Mouse (Mus musculus) MN1 (cell line): Measurements from ENCODE around the gene Dock2.

Experiments used
- DNase-seq: peaks from one replicate; pipeline ENCODE4 v3.0.0-alpha.2; 2016; ENCODE audit warnings: low spot score

Dock2 gene

DNA sequence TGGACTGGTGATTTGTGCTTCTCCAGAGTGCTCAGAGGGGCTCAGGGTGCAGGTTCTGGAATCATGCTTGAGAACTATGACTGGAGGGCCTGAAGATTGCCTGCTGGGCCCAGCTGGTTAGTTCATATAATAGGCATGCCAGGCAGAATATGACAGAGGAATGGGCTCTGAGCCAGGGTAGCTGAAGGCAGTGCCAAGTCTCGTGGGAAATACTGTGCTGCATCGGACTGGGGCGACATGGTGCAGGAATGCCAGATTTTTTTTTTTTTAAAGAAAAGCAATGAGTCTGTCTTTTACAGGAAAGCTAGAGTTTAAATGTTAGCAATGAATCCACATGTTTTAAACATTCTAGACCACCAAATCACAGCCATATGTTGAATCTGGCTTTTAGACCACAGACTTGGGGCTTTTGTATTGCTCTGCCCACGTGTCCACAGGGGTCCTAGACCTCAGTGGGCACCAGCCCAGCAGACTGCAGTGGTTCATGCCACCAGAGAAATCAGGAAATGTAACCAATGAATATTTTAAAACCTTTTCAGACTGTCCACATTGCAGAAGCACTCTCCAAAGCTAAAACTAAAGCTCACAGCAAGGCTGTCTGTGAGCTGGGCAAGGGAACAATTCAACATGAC lies 435.3 kb downstream of the Dock2 start:
- DNase-seq, result peak; percentile 85

DNA sequence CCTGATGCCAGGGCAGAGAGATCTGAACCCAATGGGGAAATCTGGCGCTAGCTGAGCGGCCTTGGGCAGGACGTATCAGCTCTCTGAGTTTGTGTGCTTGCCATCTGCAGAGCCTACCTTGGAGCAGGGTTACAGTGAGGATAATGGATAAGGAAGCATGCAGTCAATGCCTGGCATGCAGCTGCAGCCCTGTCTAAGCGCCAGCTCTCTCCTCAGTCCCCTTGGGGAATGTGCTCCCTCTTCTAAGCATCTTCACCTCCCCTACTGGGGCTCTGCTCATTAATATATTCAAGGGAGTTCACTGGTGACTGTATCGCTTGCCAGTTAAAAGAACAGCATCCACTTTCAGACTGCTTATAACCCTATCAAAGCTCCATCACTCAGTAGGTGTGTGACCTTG lies 439.4 kb downstream of the Dock2 start:
- peak; percentile 69 for DNase-seq

DNA sequence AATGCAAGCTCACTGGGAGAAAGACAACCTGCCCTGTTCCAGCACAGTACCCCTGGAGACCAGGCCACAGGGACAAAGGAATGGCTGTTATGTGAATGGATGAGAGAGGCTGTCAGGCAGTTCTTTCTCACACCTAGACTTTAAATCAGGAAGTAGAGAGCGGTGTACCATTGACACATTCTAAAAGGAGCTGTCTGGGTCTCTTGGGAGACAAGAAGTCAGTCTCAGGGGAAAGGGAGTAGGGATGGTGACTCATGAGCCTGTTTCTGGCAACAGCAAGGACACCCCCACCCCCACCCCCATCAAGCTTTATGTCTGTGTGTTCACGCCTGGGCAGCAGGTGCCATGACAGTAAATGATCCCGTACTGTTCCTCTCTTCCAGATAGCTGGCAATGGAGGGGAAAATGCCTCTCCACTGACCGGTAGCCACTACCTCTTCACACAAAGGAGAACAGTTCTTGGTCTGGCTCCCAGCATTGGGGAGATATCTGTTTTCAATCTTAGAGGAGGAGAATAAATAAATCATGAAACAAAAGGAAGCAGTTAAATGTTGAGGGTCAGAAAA lies 439.9 kb downstream of the Dock2 start:
- DNase-seq, result peak; percentile 70

DNA sequence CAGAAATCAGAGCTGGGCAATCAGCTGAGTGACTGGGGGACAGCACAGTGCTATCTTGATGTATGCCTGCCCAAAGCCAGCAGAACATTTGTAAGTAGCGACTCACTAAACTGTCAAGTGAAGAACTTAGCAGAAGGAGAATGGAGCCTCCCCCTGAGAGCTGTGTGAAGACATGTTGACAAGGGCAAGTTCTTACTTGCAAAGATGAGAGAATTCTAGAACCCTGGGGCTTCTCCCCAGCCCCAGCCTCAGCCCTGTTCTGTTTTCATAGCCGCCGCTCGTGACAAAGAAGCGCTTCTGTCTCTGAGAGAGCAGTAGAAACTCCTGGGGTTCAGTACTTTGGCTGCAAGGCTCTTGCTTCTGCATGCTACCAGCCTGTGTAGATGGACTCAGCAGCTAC lies 444.0 kb downstream of the Dock2 start:
- no peak for DNase-seq

DNA sequence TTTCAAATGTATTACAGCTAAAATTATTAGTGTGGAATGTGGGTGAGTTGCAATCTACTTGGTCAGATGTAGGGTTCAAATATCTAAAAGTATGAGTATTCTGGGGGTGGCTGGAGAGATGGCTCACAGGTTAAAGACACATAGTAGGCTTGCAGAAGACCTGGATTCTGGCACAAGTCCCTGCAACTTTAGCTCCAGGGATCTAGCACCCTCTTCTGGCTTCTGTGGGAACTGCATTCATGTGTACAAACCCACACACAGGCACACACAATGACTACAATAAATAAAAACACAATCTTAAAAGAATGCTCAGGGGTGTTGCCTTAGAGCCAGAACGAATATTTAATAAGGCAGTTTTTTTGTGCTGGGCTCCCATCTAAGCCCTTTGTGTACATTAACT lies 445.8 kb downstream of the Dock2 start:
- DNase-seq, result no peak

DNA sequence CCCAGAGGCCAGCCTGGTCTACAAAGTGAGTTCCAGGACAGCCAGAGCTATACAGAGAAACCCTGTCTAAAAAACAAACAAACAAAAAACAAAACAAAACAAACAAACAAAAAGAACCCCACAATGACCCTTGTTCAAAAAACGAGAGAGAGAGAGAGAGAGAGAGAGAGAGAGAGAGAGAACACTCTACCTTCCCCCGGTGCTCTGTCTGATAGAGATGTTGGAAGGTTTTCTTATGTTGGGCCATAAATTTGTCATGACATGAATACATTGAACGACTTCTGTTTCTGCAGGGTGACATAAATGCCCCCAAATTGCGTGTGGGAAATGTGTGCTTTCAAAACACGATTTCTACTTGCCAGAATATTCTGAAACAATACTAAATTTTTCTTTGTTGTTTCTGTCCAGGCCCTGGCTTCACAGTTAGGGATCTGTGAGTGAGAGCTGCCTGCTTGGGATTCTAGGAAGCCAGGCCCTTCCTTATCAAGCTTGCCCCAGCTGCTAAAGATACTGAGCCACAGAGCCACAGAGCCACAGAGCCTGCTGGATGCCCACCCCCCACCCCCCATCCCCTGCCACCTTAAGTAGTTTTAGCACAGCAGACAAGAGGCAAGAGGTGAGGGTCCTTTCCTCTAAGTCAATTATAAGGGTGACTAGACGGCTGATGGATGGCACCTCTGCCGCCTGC lies 451.2 kb downstream of the Dock2 start:
- no peak for DNase-seq

DNA sequence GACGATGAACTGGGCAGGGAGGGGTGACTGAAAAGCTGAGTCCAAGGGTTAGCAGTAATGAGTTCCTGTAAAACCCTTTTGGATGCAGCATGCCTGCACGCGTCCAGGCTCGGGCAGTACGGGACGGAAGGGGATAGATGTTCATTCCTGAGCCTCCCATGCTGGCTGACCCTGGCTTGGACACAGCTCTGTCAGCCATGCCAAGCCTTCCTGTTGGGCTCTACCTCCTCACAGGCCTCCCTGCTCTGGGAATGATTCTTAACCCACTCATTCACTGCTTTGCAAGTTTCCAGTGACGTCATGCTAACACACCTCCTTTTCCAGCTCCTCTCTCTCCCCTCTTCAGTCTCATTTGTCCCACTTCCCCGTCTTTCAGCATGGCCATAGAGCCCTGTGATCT lies 460.0 kb downstream of the Dock2 start:
- no peak for DNase-seq

DNA sequence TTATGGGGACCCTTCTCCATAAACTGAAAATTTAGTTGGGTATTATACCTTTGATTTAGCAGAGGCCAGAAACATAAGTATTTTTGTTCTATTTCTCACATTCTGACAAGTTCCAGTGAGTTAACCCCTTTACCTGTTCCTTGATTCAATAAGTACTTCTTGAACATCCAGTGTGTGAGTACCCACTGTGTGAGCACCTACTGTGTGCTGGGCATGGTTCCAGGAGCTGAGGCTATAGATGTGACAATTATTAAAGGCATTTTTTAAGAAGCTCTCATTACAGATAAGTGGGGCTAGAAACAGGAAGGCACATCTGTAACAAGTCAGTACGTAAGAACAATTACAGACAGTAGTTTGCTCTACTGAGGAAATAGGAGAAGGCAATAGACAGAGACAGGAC lies 464.4 kb downstream of the Dock2 start:
- no peak for DNase-seq

DNA sequence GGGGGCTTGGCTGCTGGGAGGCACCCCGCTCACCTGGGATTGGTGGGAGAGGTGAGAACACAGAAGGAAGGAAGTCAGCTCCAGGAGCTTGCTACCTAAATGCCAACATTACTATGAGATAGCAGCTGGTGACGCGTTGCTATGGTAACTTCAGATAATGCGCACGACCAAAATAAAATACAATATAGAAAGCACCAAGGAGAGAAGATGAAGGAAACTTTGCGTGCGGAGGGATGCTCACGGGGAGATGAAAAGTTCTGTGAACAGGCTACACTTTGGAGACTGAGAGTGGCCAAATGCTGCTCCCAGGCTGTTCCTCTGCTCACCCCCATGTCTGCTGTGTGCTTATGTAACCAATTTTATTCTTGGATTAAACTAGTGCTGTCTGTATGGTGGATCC lies 466.7 kb downstream of the Dock2 start:
- DNase-seq, result no peak

DNA sequence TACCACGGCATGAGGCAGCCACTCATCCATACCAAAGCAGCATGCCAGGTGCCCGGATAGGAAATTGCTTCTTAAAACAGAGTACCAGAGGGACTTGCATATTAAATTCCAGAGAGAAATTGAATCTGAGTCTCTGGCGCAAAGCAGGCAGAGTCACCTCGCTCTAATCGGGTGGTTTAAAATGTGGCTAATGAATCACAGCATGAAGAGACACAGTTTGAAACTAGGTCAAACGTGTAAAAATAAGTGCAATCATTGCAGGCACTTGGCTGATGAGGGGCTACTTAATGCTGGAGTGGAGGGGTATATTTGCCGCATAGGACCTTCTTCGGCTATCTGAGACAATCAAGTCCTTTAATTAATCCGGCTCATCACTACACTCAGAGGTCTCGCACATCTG lies 467.5 kb downstream of the Dock2 start:
- peak; percentile 39 for DNase-seq

DNA sequence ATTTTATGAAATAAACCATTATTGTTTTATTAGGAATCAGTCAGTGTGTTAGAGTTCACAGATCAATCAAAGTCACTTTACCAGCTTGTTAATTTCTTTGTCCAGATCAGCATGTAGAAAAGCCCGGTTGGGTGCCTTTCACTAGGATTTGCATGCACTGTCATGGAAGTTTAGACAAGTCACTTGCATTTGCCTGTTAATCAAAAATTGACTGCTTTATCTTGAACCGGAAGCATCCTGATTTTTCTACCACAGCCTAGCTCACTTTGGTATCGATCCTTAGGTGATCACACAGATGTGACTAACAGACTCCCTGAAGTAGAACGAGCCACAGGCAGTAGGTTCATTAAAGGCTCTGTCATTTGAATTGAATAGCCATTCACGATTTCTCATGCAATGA lies 468.3 kb downstream of the Dock2 start:
- no peak for DNase-seq

DNA sequence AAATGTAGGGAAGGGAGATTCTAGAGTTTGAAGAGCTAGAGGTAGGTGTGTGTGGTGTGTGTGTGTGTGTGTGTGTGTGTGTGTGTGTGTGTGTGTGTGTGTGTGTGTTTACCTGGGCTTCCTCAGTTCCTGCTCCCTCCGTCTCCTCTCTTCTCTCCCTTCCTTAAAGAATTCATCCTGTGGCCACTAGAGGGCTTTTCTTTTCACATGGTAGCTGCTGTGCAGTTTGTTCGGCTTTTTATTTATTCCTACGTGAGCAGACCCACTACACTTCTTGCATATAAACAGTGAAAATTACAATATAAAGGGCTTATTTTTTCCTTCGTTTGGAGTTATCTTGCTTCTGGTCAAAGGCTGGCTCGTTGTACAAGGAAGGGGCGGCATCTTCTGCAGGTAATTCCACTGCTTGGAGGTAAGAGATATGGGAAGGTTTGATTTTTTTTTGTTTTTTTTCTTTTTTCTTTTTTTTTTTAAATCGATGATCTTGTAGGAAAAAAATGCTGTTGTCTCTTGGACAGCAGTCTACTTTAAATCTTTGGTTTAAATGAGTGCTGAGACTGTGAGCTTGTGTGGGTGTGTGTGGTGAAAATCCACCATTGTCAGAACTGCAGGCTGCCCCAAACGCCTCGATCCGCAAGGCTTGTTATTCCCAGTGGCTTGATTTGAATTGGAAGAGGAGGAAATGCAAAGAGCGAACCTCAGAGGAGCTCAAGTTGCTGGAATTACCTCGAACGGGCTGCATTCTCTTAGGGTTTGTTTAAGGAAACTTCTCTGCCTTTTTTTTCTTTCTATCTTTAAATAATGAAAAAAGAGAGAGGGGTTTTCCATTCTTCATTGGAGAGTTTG lies 468.9 kb downstream of the Dock2 start, which contains the start of gene Fam196b:
TSS of gene Fam196b (plus strand) at position 289 of the 846 bp plus-strand sequence.
- peak; percentile 74 for DNase-seq

DNA sequence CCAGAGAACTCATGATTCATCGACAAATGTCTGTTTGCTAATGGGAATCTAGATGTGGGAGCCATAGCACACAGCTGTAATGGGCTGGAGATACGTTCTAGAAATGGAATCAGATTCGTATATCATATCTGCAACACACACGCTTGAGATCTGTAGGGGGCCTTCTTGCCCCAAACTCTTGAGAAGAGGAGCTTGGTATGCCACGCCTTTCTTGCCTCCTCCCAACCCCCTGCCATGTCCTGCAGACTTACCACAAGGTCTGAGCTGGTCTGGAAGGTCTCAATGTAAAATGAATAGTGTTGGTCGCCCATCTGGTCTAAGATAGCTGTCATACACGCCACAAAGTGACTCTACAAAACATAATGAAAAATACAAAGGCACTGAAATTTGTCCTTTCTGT lies 471.5 kb downstream of the Dock2 start:
- DNase-seq, result peak; percentile 25

DNA sequence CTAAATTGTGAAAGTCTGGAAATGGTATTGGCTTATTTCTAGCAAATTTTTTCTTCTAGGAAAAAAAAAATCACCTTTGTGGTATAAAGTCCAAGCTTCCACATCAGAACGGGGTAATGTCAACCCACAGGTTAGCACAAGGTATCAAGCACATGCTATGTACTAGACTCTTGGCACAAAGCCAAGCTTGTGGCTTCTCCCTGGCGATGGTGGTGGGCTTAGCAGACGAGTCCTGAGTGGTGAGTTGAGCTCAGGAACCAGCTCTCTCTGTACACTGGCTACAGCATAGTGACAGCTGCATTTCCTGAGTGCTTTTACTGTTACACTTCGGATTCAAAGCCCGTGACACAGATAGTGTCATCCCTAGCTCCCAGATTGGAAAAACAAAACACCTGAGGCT lies 472.0 kb downstream of the Dock2 start:
- peak; percentile 28 for DNase-seq

DNA sequence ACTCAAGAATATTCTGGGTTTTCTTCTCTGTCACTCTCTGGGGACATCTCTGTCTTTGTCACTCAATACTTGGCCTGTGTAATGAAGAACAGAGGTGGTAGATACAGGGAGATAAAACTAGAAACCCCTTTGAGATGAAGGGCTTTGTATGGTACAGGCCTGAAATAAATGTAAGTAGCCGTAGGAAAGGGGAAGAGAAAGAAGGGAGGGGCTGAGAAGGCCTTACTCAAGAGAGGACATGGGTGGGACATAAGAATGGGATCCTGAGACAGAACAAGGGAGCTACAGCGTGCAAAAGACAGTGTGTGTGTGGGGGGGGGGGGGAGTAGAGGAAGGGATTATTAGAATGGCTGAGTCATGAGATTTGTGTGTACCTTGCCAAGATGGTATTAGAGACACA lies 474.3 kb downstream of the Dock2 start:
- DNase-seq, result no peak

DNA sequence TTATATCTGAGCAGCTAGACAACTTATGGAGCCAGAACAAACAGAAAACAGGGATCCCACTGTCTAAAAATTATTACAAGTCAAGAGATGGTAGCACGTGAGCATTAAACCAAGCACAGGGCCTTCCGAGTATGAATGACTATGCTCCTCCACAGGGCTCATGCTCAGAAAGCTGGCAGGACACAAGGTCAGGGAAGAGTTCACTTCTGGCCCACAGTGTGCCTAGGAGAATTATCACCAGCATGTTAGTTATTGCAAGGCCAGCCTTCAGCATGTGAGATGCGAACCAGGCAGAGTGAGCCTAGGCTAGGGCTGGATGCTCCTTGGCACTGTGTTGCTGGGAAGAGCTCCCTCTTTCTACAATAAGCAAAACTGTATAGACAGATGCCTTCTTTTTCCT lies 475.0 kb downstream of the Dock2 start:
- no peak for DNase-seq

DNA sequence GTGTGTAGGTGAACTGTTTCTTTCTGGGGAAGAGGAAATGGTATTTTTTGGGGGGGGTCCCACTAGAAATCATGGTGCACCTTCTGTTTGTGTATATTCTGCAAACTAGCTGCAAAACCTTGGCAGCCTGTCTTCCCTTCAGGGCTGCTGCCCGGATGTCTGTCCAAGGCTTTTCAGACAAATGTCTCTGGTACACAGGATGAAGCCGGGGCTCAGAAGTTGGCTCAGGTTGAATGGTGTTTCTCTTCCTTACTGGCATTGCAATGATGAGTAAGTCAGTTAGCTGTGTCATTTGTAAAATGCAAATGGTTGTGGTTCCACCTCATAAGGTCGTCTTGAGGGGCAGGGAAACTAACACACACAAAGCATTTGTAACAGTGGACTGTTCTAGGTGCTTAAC lies 477.5 kb downstream of the Dock2 start:
- no peak for DNase-seq

DNA sequence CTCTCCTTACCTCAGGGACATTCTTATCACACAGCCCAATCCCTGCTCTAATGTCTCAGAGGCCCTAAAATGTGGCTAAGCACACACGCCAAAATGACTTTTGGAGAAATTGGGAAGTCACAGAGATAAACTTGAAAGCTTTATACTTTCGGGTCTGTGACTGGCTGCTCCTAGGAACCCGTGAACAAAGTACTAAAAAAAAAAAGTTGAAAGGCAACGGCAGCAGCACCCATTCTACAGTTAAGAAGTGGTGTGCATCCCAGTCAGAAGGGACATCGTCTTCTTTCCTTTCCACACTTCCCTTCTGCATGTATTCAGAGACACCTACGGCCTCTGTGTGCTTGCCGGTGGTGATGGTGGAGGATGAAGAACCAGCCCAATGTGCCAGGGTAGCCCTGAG lies 483.6 kb downstream of the Dock2 start:
- DNase-seq, result no peak

DNA sequence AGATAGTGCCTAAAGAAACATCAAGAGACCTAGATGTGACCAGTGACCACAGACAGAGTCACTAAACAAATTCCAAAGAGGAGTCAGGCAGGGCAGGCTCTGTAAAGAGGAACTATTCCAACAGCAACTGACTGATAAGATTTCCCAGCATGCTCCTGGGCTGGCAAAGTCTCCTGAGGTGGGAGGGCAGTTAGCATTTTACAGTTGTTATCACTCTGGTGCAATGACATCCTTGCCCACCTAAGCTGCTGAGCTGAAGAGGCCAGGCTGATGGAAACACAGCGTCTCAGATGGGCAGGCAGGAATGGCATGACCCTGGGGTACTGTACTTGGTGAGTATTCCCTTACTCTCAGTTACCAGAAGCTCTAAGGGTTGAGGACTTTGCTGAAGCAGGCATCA lies 484.1 kb downstream of the Dock2 start:
- DNase-seq, result no peak

DNA sequence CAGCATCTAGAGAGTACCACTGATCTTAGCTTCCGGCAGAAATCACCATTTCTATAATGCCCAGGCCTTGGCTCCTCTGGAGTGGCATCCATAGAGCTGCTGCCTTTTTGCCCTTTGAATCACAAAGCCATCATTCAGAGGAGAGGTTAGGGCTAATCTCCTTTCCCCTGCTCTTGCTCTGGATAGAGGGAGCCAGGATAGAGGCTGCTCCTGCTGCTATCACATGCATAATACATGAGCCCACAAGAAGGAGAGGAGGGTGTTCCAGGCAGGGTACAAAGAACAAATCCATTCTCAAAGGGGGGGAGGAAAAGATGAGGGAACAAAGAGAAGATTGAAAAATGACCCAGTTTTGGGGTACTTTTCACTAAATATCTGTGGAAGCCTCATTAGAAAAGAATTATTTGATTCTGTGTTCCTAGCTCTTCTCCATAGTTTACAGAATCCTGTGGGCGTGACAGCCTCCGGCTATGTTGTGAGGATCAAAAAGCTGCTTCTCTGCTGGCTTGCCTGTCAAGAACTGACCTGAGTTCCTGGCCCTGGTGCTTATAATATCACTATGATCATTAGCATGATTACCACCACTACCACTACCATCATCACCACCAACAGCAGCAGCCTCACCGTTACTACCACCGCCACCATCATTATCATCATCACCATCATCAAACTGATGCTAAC lies 485.9 kb downstream of the Dock2 start:
- DNase-seq, result no peak

DNA sequence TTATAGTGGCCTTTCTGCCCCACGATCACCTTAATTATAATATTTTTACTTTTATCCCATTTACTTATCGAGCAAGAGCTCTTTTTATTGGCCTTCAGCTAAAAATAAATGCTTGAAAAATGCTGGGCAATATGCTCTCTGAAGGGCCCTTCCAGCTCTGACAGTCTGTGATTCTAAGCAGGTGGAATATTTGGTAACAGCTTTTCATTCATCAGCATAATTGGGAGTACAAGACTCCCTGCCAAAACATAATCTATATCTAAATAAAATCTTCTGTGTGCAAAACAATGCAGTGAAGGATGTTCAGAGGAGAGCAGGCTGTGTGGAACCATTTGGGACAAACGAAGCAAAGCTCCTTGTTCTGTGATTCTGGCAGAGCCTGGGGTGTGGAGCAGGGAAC lies 492.4 kb downstream of the Dock2 start:
- no peak for DNase-seq

DNA sequence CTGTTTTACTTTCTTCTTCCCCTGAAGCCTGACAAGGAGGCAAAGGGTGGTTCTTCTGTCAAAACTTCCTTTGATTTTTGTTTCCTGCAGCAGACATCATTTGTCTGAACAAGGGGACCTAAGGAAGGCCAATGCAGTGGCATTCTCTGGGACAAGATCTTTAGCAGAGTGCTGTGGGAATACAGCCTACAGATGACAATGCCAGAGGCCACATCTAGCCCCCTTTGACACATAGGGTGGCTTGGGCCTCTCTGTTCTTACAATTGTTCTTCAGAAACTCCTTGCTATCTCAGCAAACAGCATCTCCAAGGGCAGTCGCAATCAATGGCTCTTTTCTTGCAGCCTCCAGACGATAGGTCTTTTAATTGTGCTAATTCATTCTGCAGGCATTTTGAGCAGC lies 493.0 kb downstream of the Dock2 start:
- no peak for DNase-seq
